In the genomic region with DNA sequence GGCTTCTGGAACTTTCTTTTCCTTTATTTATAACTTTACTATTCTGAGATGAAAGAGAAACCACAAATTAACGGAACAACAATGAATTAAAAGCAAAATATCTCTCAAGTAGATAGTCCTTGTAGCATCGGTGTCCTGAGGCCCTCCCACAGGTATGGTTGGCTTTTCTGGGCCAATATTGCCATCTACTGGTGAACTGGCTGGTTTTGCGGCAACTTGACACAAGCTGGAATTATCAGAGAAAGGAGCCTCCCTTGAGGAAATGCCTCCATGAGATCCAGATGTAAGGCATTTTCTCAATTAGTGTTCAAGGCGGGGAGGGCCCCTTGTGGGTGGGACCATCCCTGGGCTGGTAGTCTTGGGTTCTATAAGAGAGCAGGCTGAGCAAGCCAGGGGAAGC, we compare ENCODE assay signal across 7 mouse cellular contexts.
DNase-seq lines count a peak whose midpoint lies in the region; ATAC-seq lines count a peak whose summit lies in the region.

No protein-coding gene starts in this region.

- peak; percentile 3 for DNase-seq in adrenal gland, adult 8-10 months
- peak; percentile 19 to 35 for DNase-seq in cerebellum, postnatal 36 days
- DNase-seq in frontal cortex, postnatal 36 days (ENCODE audit: low spot score in 2 of 2): peak; percentile 31 to 45
- peak; percentile 22 for DNase-seq in hindlimb bud, embryonic 11.5 days (ENCODE audit: extremely low spot score, low read depth, low spot score)
- peak; percentile 27 to 52 for DNase-seq in left cerebral cortex, adult 18-20 months (ENCODE audit: low spot score in 2 of 2)
- peak; percentile 43 for DNase-seq in retina, postnatal 7 days (ENCODE audit: low read depth, low spot score)

- ATAC-seq in megakaryocyte progenitor cell, adult 5-6 weeks (replicated peaks; ENCODE audit: poor library complexity): peak; percentile 70

Comparison
In these comparisons a context has a peak if more than half of its experiments do, and no peak if none do; other contexts are left out.
1. Peak in every context shown above with its lines: DNase-seq and ATAC-seq.